Mouse (Mus musculus): ENCODE data around the gene Pgpep1. TPM values are rescaled to one million over a fixed set of nuclear protein-coding genes. Genes with fewer than 3 reads are reported as not detected.

The Pgpep1 gene
- total RNA-seq, 2 experiments from 2014 or later: 21.1 to 25.1 TPM

GRCm38 (mm10) chr8:70597417-70598272, 62.5 kb downstream of the Pgpep1 start:
- no peak for DNase-seq (ENCODE audit: extremely low spot score in 1 of 2, low spot score in 1 of 2)

GRCm38 (mm10) chr8:70596775-70597416, 63.3 kb downstream of the Pgpep1 start:
- no peak for DNase-seq (ENCODE audit: extremely low spot score in 1 of 2, low spot score in 1 of 2)

Other genes with a start within 250 kb of the Pgpep1 start
- 100 to 1,000 TPM; 166 to 172 TPM for gene Crtc1, start 220.8 kb downstream of the Pgpep1 start, total RNA-seq (2021)
- gene Klhl26, start 183.4 kb downstream of the Pgpep1 start, total RNA-seq (2021): 10 to 100 TPM; 54.1 to 60.7 TPM
- gene Tmem59l, start 173.0 kb downstream of the Pgpep1 start, total RNA-seq (2021): 100 to 1,000 TPM; 318 to 351 TPM
- gene Crlf1, start 167.2 kb downstream of the Pgpep1 start, total RNA-seq (2021): 10 to 100 TPM; 45.2 to 49.5 TPM
- gene Rex1bd, start 153.6 kb downstream of the Pgpep1 start, total RNA-seq (2021): 100 to 1,000 TPM in 1 of 2 experiments, 10 to 100 TPM in 1; 91.1 to 101 TPM
- 1,000 to 10,000 TPM; 1,005 to 1,128 TPM for gene Uba52, start 149.6 kb downstream of the Pgpep1 start, total RNA-seq (2021)
- 100 to 1,000 TPM; 432 to 468 TPM for gene Fkbp8, start 132.7 kb downstream of the Pgpep1 start, total RNA-seq (2021)
- gene Kxd1, start 132.4 kb downstream of the Pgpep1 start, total RNA-seq (2021): 10 to 100 TPM; 37.8 to 38.0 TPM
- gene Ell, start 120.9 kb downstream of the Pgpep1 start, total RNA-seq (2021): 10 to 100 TPM; 20.3 to 23.5 TPM
- 10 to 100 TPM; 41.5 to 47.0 TPM for gene Isyna1, start 66.0 kb downstream of the Pgpep1 start, total RNA-seq (2021)
- 100 to 1,000 TPM; 285 to 304 TPM for gene Ssbp4, start 51.5 kb downstream of the Pgpep1 start, total RNA-seq (2021)
- gene Lrrc25, start 44.2 kb downstream of the Pgpep1 start, total RNA-seq (2021): 1 to 10 TPM in 1 of 2 experiments, under 1 TPM in 1; 0.63 to 1.0 TPM
- gene Gdf15, start 27.9 kb downstream of the Pgpep1 start, total RNA-seq (2021): under 1 TPM in 1 of 2 experiments, not detected in 1; 0.26 TPM
- gene Lsm4, start 12.9 kb upstream of the Pgpep1 start, total RNA-seq (2021): 10 to 100 TPM; 66.2 to 67.4 TPM
- 100 to 1,000 TPM; 181 to 194 TPM for gene Jund, start 38.6 kb upstream of the Pgpep1 start, total RNA-seq (2021)
- under 1 TPM; 0.05 to 0.12 TPM for gene Iqcn, start 43.1 kb upstream of the Pgpep1 start, total RNA-seq (2021)
- gene Gm3336, start 58.2 kb upstream of the Pgpep1 start, total RNA-seq (2021): not detected
- 1 to 10 TPM in 1 of 2 experiments, under 1 TPM in 1; 0.89 to 1.2 TPM for gene Pde4c, start 63.3 kb upstream of the Pgpep1 start, total RNA-seq (2021)
- 100 to 1,000 TPM; 789 to 843 TPM for gene Rab3a, start 94.3 kb upstream of the Pgpep1 start, total RNA-seq (2021)
- gene Mpv17l2, start 100.6 kb upstream of the Pgpep1 start, total RNA-seq (2021): 10 to 100 TPM; 41.7 to 42.2 TPM
- 100 to 1,000 TPM; 154 to 159 TPM for gene Pik3r2, start 116.3 kb upstream of the Pgpep1 start, total RNA-seq (2021)
- 100 to 1,000 TPM; 411 to 437 TPM for gene Mast3, start 144.7 kb upstream of the Pgpep1 start, total RNA-seq (2021)
- gene Il12rb1, start 148.1 kb upstream of the Pgpep1 start, total RNA-seq (2021): 1 to 10 TPM in 1 of 2 experiments, under 1 TPM in 1; 0.94 to 1.4 TPM
- gene Arrdc2, start 179.3 kb upstream of the Pgpep1 start, total RNA-seq (2021): 10 to 100 TPM; 15.0 to 18.7 TPM
- gene Kcnn1, start 202.9 kb upstream of the Pgpep1 start, total RNA-seq (2021): 10 to 100 TPM; 19.4 to 22.4 TPM
- 10 to 100 TPM; 92.7 to 95.6 TPM for gene Ccdc124, start 213.5 kb upstream of the Pgpep1 start, total RNA-seq (2021)
- gene Slc5a5, start 232.4 kb upstream of the Pgpep1 start, total RNA-seq (2021): 10 to 100 TPM in 1 of 2 experiments, 1 to 10 TPM in 1; 6.9 to 10.5 TPM
- gene Rpl18a, start 237.0 kb upstream of the Pgpep1 start, total RNA-seq (2021): 100 to 1,000 TPM; 634 to 770 TPM
- gene Map1s, start 245.5 kb upstream of the Pgpep1 start, total RNA-seq (2021): 10 to 100 TPM; 87.7 to 94.2 TPM

Measured in layer of hippocampus, postnatal 25 days (tissue).